Mouse (Mus musculus) CH12F3 (cell line): Measurements from ENCODE around the gene Olfr735.

Experiments
- in situ Hi-C: fragments of 300-500 bp; cut with MboI; formaldehyde crosslinking; loops from 2 replicates; pipeline ENCODE4 v1.14.3; 2020; ENCODE audit warnings: low sequenced_read_pairs

The Olfr735 gene

GRCm38 (mm10) chr14:50348796-50349195 is at the start of gene Olfr735:
Olfr735 (minus strand) TSS chr14:50348872.
- in situ Hi-C loops = no loop called here

- in situ Hi-C loops = no loop called here
These were observed 32.2 kb upstream of the Olfr735 start, which contains the start of gene Olfr736 for GRCm38 (mm10) chr14:50380863-50381262. Olfr736 (plus strand) TSS chr14:50381163.

GRCm38 (mm10) chr14:50363561-50363960 is 14.9 kb upstream of the Olfr735 start:
- in situ Hi-C loops = no loop called here

- in situ Hi-C loops = no loop called here
These were observed 11.8 kb upstream of the Olfr735 start for GRCm38 (mm10) chr14:50360480-50360879.

- in situ Hi-C loops = no loop called here
These were observed 8.9 kb upstream of the Olfr735 start, which contains the start of gene Tlr11 for GRCm38 (mm10) chr14:50357593-50357992. Tlr11 (plus strand) TSS chr14:50357914.

- in situ Hi-C loops = no loop called here
These were observed 8.1 kb upstream of the Olfr735 start for GRCm38 (mm10) chr14:50356725-50357124.

- in situ Hi-C loops = no loop called here
These were observed 3.8 kb upstream of the Olfr735 start for GRCm38 (mm10) chr14:50352438-50352837.

GRCm38 (mm10) chr14:50326661-50327060 is 22.0 kb downstream of the Olfr735 start, which contains the start of gene Olfr734:
Olfr734 (minus strand) TSS chr14:50326761.
- in situ Hi-C loops = no loop called here

GRCm38 (mm10) chr14:50301422-50301821 is 47.2 kb downstream of the Olfr735 start, which contains the start of gene Olfr733:
Olfr733 (minus strand) TSS chr14:50301522.
- in situ Hi-C loops = no loop called here
